Mouse (Mus musculus) testis, postnatal 10 days (tissue): ENCODE measurements at regions not wholly inside any gene's neighbourhood (a gene's known extent, or its start where the extent isn't known, plus 50 kb on each side); places are given as distances from the start of the nearest gene placed in this dataset.

Experiments used
- DNase-seq: peaks from one replicate; pipeline ENCODE4 v3.0.0; 2021; ENCODE audit warnings: low spot score

DNA sequence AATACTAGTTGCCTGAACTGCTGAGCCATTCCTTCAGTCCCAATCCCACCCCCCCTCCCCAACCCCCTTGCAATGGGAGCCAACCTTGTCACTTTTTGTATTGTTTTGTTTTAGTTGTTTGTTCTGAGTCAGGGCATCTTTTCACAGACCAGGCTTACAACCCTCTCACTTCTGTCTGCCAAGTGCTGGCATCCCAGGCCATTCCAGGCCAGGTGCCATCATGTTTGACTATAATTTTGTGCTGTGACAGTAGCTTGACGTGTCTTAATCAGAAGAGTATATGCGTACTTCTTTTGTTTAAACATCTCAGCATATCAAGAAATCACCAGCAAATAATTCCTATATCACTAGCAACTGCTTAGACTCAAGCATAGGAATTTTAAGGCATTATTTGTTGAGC is 117.0 kb upstream of the Ccdc54 start:
- DNase-seq, result no peak

DNA sequence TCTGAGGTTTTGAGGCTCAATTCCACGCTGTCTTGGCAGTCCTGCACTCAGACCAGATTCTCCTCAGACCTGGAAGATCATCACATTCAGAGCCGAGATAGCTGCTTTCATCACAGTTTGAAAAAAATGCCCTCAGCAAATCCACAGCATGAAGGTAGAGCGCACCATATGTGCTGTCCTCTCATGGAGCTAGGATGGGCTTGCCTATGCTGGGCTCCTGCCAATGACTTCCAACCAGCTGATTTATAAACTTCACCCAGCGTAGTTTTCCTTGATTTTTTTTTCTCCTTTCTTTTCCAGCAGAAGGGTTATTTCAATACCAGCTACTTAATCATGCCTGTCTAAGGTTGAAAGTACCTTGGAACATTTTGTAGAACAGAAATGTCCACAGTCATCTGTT is 115.0 kb upstream of the Ccdc54 start:
- no peak for DNase-seq

DNA sequence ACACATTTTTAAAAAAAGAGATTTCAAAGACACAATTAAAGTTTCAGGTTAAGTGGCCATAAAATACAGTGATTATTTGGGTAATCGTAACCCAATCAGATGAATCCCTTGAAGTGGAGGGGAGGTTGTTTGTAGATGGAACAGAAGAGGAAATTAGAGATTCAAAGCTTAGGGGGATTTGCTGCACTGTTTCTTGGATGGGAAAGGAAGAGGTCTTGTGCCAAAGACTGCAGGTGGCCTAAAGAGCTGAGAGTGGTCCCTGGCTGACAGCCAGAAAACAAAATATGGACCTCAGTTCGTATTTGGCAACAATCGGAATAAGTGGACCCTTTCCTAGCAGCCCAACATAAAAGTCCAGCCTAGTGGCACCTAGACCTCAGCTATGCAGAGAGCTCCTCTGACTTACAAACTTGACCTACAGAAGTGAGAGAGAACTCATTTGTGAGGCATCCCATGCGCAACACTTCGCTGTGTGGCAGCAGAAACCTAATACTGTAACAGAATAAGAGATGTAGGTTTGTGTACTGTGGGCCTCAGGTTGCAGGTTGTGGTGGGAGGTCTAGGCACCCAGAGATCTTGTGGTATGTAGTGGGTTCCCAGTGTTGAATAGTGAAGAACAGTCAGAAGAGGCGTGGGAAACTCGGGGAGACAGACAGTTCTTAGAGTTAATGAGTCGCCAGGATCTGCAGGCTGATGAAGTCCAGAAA is 110.0 kb upstream of the Ccdc54 start:
- no peak for DNase-seq

DNA sequence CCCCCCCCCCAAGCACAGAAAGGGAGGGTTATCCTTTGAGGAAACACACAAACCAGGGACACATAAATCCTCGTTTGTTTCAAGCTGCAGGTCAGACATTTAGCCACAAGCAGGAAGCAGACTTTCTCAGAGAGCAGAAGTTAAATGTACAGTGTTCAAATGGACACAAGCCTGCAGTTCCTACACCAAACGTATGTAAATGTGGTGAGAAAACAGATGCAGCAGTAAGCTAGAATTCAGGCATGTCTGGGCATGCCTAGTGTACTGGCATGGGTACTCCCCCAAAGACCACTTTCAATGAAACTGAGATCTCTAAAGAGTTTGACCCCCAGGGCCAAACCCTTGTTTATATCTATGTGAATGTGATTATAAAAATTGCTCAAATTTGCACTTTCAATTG is 109.2 kb upstream of the Ccdc54 start:
- DNase-seq, result no peak

DNA sequence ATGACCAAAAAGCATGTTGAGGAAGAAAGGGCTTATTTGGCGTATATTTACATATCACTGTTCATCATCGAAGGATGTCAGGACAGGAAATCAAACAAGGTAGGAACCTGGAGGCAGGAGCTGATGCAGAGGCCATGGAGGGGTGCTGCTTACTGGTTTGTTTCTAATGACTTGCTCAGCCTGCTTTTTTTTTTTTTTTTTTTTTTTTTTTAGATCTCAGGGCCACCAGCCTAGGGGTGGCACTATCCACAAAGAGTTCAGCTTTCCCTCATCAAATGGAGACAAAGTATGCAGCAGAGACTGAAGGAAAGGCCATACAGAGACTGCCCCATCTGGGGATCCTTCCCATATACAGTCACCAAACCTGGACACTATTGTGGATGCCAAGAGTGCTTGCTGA is 106.8 kb upstream of the Ccdc54 start:
- DNase-seq, result no peak

DNA sequence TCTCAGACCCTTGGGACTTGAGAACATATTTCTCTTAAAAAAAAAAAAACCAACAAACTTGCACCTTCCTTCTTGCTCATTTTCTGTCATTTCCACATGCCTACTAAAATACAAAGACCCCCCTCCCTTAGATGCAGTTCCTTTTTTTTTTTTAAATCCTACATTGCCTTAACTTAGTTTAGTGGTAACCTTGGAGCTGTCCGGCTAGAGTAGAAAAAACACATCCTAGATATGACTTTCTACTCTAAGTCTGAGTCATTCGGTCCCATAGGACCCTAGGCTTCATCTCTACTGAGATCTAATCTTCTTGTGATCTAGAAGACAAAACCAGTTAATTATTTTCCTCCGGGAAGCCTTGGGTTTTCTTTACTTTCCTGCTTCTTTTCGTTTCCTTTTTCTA is 105.1 kb upstream of the Ccdc54 start:
- no peak for DNase-seq

DNA sequence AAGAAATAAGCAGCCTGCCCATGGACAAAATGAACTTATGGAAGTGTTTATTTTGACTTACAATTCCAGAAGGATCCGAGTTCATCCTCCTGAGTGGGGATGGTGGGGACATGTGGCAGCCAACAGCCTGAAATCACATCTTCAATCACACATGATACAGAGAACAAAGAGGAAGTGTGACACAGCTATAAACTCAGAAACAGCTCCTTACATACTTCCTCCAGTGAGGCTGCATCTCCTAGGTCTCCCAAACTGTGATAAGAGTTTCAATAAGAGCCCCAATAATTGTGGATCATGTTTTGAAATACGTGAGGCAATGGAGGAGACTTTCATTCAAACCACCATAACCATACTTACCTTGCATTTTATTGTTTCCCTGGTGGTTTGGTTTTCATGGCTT is 103.1 kb upstream of the Ccdc54 start:
- DNase-seq, result no peak

DNA sequence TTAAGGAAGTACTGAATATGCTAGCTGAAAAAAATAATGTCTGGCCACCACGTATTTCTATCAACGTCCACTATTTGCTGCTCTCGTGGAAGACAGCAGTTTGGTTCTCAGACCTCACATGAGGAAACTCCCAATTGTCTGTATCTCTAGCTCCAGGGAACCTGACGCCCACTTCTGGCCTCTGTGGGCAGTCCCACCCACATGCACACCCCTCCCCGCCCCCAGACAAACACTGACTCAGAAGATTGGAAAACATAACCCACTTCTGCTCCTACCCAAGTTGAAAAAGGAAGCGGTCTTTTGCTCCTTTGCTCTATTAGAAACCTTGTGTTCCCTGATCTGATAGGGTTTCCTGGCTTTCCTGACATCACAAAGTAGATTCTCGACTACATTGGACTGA is 99.9 kb upstream of the Ccdc54 start:
- no peak for DNase-seq

DNA sequence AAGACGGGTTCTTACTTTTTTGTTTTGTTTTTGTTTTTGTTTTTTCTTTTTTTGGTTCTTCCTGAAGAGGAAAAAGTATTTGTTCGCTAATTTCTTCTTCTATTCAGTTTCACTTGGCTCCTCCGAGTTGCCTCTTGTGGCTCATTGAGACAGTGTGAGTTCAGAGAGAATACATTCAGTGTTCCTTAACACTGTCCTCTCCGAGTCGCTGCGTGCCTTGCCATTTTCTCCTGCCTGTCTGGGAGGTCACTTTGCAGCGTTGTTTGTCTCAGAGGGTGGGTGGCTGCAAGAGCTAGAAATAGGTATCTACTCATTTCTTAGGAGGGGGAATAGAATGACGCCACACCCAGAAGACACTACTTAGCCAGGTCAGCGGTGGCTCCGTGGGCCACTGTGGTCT is 98.6 kb upstream of the Ccdc54 start:
- DNase-seq, result no peak

DNA sequence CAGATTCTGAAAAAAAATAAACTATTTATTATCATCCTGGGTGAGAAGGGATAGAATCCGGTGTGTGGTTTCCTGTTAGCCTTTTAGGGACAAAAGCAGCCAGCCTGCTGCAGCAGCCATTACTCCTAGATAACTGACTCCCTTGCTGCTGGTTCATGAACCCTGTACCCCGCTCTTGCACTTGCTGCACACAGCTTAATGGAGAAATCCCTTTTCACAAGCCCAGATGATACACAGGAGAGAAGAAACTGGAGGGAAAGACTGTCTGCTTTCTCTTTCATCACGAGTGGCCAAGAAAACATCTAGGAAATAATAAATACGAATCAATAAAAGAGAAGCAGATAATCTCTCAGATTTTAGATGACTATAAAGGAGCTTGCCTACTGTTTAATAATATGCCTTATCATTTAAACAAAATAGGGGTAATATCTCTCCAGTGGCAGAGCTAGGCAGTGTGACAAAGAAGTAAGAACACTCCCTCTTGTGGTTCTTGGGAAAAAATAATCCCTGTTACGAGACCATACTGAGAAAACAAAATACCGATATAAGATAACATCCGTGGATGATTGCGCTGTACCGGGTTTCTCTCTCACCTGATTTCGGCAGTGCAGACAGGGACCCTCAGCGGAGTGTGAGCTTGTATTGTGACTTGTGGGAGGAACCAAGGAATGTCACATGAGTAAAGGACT is 98.0 kb upstream of the Ccdc54 start:
- DNase-seq, result no peak

DNA sequence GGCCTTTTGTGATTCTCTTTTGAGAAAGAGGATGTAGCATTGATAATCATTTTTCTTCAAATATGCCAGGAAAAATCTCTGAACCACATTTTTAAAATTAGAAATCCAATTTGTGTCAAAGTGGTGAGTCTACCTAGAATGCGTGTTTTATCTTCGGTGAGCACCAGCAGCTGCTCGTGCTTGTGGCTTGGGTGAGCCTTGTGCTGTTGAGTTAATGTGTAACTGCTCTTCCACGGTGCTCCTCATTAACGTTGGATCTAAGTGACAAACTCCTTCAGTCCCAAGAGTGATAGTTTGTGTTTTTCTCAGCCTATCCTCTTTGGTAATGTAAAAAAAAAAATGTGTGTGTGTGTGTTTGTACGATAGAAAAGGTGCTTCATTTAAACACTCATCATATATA is 88.7 kb upstream of the Ccdc54 start:
- no peak for DNase-seq

DNA sequence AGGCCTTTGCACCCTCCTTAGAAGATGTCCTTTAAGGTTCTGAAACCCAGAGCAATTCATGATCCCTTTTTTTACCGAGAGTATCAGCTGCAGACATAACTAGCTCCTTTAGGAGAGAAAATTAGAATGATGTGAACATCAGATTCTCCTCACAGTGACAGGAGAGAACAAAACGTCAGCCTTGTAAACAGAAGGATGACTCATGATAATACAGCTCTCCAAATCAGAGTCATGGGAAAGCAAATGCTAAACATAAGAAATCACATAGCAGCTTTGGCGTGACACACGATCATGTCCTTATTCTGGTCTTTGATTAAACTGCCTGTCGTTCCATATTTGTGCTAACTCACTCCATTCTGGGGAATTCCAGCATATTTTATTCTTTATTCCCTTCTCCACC is 82.4 kb upstream of the Ccdc54 start:
- no peak for DNase-seq

DNA sequence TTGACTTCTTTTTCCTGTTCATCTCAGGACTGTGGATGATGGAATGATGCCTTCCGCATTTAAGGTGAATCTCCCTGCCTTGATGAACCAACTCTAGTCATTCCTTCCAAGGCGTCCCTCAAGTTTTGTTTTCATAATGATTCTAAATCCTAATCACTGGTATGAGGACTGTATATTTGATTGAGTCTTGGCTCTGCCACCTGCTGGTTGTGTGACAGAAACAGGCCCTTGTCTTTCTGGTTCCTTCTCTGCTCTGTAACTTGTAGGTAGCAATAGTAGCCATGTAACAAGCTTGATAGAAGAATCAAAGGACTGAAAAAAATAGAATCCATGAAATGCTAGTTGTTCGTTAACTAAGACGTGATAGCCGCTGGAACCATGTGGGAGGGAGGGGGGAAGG is 81.8 kb upstream of the Ccdc54 start:
- DNase-seq, result no peak

DNA sequence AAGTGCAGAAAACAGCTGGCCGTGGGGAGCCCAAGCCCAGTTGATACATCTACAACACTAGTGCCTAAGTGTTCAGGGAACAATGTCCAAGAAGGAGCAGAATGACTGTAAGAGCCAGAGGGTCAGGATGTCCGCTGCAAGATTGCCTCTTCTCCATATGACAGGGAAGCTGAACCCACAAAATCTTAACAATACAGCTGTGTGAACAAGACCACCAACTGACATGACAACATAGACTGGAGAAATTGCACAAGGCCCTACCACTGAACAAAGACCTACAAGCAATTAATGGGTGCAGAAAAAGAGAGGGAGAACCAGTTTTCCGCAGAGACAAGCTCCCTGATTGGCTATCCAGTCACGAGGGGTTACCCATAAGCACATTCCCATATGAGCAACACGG is 80.2 kb upstream of the Ccdc54 start:
- no peak for DNase-seq

DNA sequence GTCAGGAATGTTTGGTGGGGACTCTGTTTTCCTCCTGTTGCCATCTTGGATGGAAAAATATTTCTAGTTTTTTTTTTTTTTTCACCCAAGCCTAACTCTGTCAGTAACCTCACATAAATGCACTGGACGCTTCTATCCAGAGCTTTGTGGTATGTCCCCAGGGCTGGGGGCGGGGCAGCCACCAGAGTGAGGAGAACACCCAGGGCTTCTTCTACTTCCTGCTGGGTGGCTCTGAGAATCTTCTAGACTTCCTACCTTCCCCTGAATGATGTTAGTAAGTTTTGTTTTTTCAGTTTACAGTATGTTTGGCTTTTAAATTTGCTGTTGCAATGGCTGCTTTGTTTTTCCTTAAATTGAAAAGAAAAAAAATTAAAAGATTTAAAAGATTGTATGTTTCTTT is 73.3 kb upstream of the Ccdc54 start:
- no peak for DNase-seq
